Mouse (Mus musculus) brain, embryonic 14.5 days (tissue): ENCODE measurements at regions not wholly inside any gene's neighbourhood (a gene's known extent, or its start where the extent isn't known, plus 50 kb on each side); places are given as distances from the start of the nearest gene placed in this dataset.

Source experiments
- CTCF ChIP-seq: fragments of 200-500 bp; IDR thresholded peaks from 2 replicates; pipeline ENCODE4 v1.5.1; 2012; ENCODE audit warnings: inconsistent platforms, mild to moderate bottlenecking, moderate library complexity, borderline replicate concordance; ENCODE audit not compliant: insufficient read depth, insufficient read length; ENCODE audit errors: extremely low read depth
- POLR2A ChIP-seq: fragments of 200-500 bp; IDR thresholded peaks from 2 replicates; pipeline ENCODE4 v1.6.1; 2012; ENCODE audit warnings: mild to moderate bottlenecking, inconsistent platforms, borderline replicate concordance; ENCODE audit not compliant: poor library complexity, insufficient read depth, insufficient read length, severe bottlenecking; ENCODE audit errors: extremely low read depth

- TF ChIP-seq POLR2A, result no peak
- TF ChIP-seq CTCF, result no peak
Measured at GRCm38 (mm10) chr2:133138877-133139276, 193.2 kb upstream of the Fermt1 start.
